Mouse (Mus musculus) midbrain, postnatal 0 days (tissue): Measurements from ENCODE around the gene Gzmc. TPM values are rescaled to one million over a fixed set of nuclear protein-coding genes. Genes with fewer than 3 reads are reported as not detected.
"Not testable (repeated sequence)": the region's sequence is repeated elsewhere in the genome, so short reads cannot be mapped to it uniquely, and the experiment has no call there.

ENCODE experiments used
- ATAC-seq: fragments of 200-750 bp; cut with Nextera tagmentation; 2 replicates; pipeline ENCODE4 v1.8.0; 2017; ENCODE audit warnings: moderate number of reproducible peaks, mild to moderate bottlenecking, moderate TSS enrichment, moderate library complexity; ENCODE audit not compliant: low FRiP score
- DNase-seq: peaks from one replicate; pipeline ENCODE4 v3.0.0-alpha.2; 2015; ENCODE audit warnings: low spot score
- H3K27ac ChIP-seq: fragments of 300-500 bp; sonication (generic); 2 replicates; pipeline ENCODE4 v1.5.1; 2014; ENCODE audit warnings: low read depth, mild to moderate bottlenecking, low read length, mixed read lengths
- H3K27me3 ChIP-seq: fragments of 300-500 bp; sonication (generic); 2 replicates; pipeline ENCODE4 v1.6.1; 2014; ENCODE audit warnings: low read length, control low read depth, mixed read lengths; ENCODE audit not compliant: insufficient read depth
- H3K36me3 ChIP-seq: fragments of 300-500 bp; sonication (generic); 2 replicates; pipeline ENCODE4 v1.6.1; 2014; ENCODE audit warnings: low read length, control low read depth, mixed read lengths; ENCODE audit not compliant: insufficient read depth
- H3K4me1 ChIP-seq: fragments of 300-500 bp; sonication (generic); 2 replicates; pipeline ENCODE4 v1.6.1; 2014; ENCODE audit warnings: mild to moderate bottlenecking, control low read depth, antibody characterized with exemption, low read length, mixed read lengths; ENCODE audit not compliant: insufficient read depth
- H3K4me2 ChIP-seq: fragments of 300-500 bp; sonication (generic); 2 replicates; pipeline ENCODE4 v1.6.1; 2014; ENCODE audit warnings: low read depth, mild to moderate bottlenecking, low read length, mixed read lengths; ENCODE audit not compliant: poor library complexity, severe bottlenecking
- H3K4me3 ChIP-seq: fragments of 300-500 bp; sonication (generic); 2 replicates; pipeline ENCODE4 v1.5.1; 2014; ENCODE audit warnings: low read depth, mild to moderate bottlenecking, low read length, moderate library complexity
- H3K9ac ChIP-seq: fragments of 300-500 bp; sonication (generic); replicated peaks from 2 replicates; pipeline ENCODE4 v1.6.1; 2014; ENCODE audit warnings: mild to moderate bottlenecking, low read length, moderate library complexity, mixed read lengths; ENCODE audit not compliant: poor library complexity, severe bottlenecking
- H3K9me3 ChIP-seq: fragments of 300-500 bp; sonication (generic); 2 replicates; pipeline ENCODE4 v1.6.1; 2016; ENCODE audit warnings: low read length, control low read depth
- CTCF ChIP-seq: IDR thresholded peaks from 2 replicates; pipeline ENCODE4 v1.5.1; 2016; ENCODE audit warnings: antibody characterized with exemption, mild to moderate bottlenecking
- WGBS: fragments of 180-500 bp; shearing (Covaris S2); extraction: QIAGEN DNeasy Blood & Tissue Kit; methylation state at CpG from one replicate; pipeline ENCODE4 v1.1.7; 2014; 5-methylcytosine and 5-hydroxymethylcytosine counted together
- polyA plus RNA-seq: library from polyadenylated mRNA; unstranded; fragments of >200 nt; fragmentation: Nextera tagmentation; extraction: Ambion mirVana; gene quantifications from 2 replicates; pipeline ENCODE4 v1.2.1, GENCODE M21; 2015
- total RNA-seq: library from RNA; depleted of rRNA; stranded (reverse); fragments of >200 nt; gene quantifications from 2 replicates; pipeline ENCODE4 v1.2.3, GENCODE M21; 2014; rRNA removed

Gzmc gene
- not detected in 2 replicates for total RNA-seq
- polyA plus RNA-seq = 0.20 TPM in 1 of 2 replicates, not detected in the other

GRCm38 (mm10) chr14:56234556-56234955, at the start of gene Gzmc:
TSS of gene Gzmc (minus strand) at chr14:56234656.
- H3K27ac ChIP-seq = no peak within 1 kb of the TSS
- no peaks in the 10 kb centered on the region for H3K4me1 ChIP-seq
- ATAC-seq = no peak
- no peaks in the 10 kb centered on the region for H3K9me3 ChIP-seq
- H3K4me2 ChIP-seq = no peak within 1 kb of the TSS
- H3K27me3 ChIP-seq = no peaks in the 10 kb centered on the region
- 88% methylated on average over 2 of the region's 2 CpGs for WGBS
- H3K4me3 ChIP-seq = no peak within 1 kb of the TSS
- no peak for DNase-seq
- TF ChIP-seq CTCF = no peak
- H3K36me3 ChIP-seq = no peaks in the 10 kb centered on the region
- no peak within 1 kb of the TSS for H3K9ac ChIP-seq

GRCm38 (mm10) chr14:56283816-56284215, 49.4 kb upstream of the Gzmc start:
- Histone ChIP-seq H3K4me3 (no peak overlapping the region), H3K27ac (no peak overlapping the region), H3K4me2 (no peak overlapping the region), H3K4me1 (no peaks in the 10 kb centered on the region), H3K27me3 (no peaks in the 10 kb centered on the region), H3K36me3 (no peaks in the 10 kb centered on the region), H3K9me3 (no peaks in the 10 kb centered on the region), H3K9ac (no peak overlapping the region)
- TF ChIP-seq CTCF = no peak
- 95% methylated on average over 1 of the region's 1 CpGs for WGBS
- DNase-seq (no peak), ATAC-seq (no peak)

- H3K27ac ChIP-seq = no peak overlapping the region
- TF ChIP-seq CTCF = no peak
- no peak overlapping the region for H3K4me2 ChIP-seq
- H3K9me3 ChIP-seq = no peaks in the 10 kb centered on the region
- 70% methylated on average over 5 of the region's 5 CpGs for WGBS
- ATAC-seq = no peak
- H3K9ac ChIP-seq = no peak overlapping the region
- no peak for DNase-seq
- H3K4me3 ChIP-seq = no peak overlapping the region
- no peaks in the 10 kb centered on the region for H3K36me3 ChIP-seq
- no peaks in the 10 kb centered on the region for H3K4me1 ChIP-seq
- no peaks in the 10 kb centered on the region for H3K27me3 ChIP-seq
These were observed 46.6 kb upstream of the Gzmc start for GRCm38 (mm10) chr14:56281090-56281489.

- DNase-seq, H3K27me3 ChIP-seq, H3K4me3 ChIP-seq, H3K9ac ChIP-seq, H3K4me2 ChIP-seq, H3K9me3 ChIP-seq, H3K4me1 ChIP-seq, H3K27ac ChIP-seq, H3K36me3 ChIP-seq, ATAC-seq: not testable (repeated sequence)
- WGBS = 54% methylated on average over 7 of the region's 7 CpGs
These were observed 44.2 kb upstream of the Gzmc start for GRCm38 (mm10) chr14:56278691-56279090.

GRCm38 (mm10) chr14:56276096-56276495, 41.6 kb upstream of the Gzmc start:
- not testable (repeated sequence) for H3K4me2 ChIP-seq, H3K4me3 ChIP-seq, DNase-seq, ATAC-seq, H3K9me3 ChIP-seq, H3K27me3 ChIP-seq, H3K36me3 ChIP-seq, H3K4me1 ChIP-seq, H3K27ac ChIP-seq, H3K9ac ChIP-seq
- 78% methylated on average over 7 of the region's 7 CpGs for WGBS

- 81% methylated on average over 1 of the region's 1 CpGs for WGBS
These were observed 31.7 kb upstream of the Gzmc start for GRCm38 (mm10) chr14:56266109-56266508.

More at GRCm38 (mm10) chr14:56266109-56266508, 31.7 kb upstream of the Gzmc start:
- Histone ChIP-seq H3K27ac (no peak overlapping the region), H3K4me3 (no peak overlapping the region), H3K27me3 (no peaks in the 10 kb centered on the region), H3K4me1 (no peaks in the 10 kb centered on the region), H3K9ac (no peak overlapping the region), H3K9me3 (no peaks in the 10 kb centered on the region), H3K36me3 (no peaks in the 10 kb centered on the region), H3K4me2 (no peak overlapping the region)
- ATAC-seq (no peak), DNase-seq (no peak)
- TF ChIP-seq CTCF = no peak
